Mouse (Mus musculus) cerebellum, adult 9-11 months (tissue): ENCODE data around the gene Setd1a.
"Not testable (repeated sequence)": the region's sequence is repeated elsewhere in the genome, so short reads cannot be mapped to it uniquely, and the experiment has no call there.

Experiments used
- DNase-seq: peaks from one replicate; pipeline ENCODE4 v3.0.0; 2022

Setd1a gene

DNA sequence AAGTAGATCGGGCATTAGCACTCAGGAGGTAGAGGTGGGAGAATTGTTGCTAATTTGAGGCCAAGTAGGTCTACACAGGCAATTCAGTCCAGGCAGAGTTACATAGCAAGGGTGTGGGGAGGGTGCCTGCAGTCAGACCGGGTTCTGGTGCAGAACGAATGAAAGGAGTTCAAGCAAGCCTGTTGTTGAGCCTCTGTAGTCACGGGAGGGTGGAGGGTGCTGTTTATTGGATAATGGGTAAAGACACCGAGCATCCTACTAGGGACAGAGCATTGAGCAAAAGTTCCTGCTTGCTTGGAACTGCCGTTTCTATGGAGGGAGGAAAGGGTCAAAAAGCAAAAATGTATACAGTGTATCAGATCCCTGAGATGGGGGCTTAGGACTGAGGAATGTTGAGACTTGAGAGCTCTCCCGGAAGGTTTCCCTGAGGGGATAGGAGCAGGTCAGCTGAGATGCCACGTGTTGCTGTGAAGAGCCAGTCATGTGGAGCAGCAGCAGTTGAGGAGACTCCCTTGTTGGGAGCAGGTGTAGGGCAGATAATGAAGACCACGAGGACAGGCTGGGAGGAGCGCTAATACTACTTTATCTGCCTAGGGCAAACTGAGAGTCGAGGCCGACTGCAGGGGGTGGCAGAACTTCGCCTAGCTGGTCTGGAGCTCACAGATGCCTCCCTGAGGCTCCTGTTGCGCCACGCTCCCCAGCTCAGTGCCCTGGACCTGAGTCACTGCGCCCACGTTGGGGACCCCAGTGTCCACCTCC is 9.4 kb upstream of the Setd1a start:
- DNase-seq: no peak

DNA sequence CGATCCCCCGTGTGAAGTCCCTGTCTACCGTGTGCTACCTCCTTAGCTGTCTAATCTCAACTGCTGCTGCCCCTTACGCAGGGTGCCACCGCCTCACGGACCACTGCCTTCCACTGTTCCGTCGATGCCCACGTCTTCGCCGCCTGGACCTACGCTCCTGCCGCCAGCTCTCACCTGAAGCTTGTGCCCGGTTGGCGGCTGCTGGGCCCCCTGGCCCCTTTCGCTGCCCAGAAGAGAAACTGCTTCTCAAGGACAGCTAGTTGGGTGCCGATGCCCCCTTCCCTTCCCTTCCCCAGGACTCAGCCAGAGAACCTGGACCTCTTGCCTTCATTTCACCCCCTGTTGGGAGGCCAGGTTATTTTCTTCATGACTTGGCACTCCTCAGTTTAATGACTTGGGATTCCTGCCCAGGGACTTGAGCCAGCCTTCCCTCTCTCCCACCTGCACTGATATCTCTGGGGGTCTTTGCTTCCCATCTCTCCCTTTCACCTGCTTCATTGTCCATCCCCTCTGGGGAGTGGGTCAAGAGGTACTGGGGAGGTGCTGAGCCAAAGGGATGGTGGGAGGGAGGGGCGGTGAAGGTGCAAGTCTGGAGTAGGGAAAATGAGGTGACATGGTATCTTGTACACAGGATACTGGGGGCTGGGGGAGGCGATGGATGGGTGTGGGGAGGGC is 8.7 kb upstream of the Setd1a start:
- DNase-seq: peak; percentile 67

DNA sequence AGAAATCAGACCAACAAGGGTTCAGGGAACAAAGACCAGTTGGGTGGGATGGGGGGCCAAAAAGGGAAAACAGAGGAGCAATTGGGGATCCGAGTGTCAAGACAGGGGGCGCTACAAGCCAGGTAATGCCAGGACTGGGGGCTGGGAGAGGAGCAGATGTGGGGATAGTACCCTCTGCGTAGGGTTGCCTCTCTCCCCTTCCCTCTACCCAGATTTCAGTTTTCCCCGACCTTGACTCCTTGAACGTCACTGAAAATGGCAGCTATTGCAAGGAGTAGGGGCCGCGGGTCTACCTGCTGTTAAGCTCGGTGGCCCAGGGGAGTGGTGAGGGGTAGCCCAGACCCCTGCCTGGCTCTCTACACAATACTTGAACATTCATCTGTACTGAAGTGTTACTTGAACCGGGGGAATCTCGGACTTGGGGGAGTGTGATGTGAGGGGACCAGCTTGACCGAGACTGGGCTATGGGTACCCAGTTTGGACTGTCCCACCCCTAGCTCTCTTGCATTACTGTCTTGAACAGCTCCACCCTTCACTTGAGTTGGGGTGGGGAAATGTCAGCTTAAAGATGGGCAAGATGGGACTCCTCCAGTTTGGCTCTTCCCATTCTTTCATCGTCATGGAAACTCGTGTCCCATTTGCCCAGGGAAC is 8.0 kb upstream of the Setd1a start:
- DNase-seq: peak; percentile 65

DNA sequence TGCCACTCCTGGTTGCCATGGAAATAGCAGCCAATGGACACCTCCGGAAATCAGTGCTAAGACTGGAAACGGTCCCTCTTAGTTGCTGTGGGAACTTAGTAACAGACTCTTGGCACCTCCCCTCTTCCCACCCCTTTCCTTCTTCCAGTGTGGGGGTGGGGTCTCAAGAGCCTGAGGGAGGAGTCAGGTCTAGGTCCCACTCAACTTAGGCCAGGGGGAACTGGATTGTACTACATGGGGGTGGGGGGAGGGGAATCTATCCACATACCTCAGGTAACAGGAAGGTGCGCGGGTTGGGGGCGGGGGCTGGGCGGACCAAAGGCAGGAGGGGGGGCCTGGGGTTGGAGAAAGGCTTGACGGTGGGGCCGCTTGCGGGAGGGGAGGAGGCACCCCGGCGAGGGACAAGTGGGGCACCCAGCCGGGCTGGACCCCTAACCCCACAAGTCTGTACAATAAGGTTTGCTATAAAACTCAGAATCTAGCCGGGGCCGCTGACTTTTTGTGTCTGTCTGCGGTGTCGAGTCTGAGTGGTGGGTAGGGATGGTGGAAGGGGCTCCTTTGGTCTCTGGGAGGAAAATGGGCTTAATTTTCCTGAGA is 7.4 kb upstream of the Setd1a start:
- peak; percentile 94 for DNase-seq

DNA sequence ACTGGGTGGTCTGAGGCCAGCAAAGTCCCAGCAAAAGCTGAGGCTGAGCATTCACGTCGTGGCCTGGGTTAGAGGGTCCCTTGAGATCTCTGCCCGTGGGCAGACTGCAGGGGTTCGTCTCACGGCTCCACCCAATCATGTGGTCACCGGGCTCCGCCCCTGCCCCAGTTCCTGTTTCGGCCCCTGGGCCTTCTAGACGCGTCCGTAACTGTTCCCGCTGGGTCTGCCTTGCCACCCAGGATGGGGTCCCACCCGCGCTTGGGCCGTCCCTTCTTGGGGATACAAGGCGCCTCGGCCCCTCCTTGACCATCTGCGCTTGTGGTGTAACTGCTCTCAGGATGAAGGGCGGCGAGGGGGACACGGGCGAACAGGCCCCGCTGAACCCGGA is 6.8 kb upstream of the Setd1a start, which contains the start of gene Orai3:
Gene Orai3, plus strand, starts transcription at position 165 of the 388 bp plus-strand sequence.
- DNase-seq: peak; percentile 87

DNA sequence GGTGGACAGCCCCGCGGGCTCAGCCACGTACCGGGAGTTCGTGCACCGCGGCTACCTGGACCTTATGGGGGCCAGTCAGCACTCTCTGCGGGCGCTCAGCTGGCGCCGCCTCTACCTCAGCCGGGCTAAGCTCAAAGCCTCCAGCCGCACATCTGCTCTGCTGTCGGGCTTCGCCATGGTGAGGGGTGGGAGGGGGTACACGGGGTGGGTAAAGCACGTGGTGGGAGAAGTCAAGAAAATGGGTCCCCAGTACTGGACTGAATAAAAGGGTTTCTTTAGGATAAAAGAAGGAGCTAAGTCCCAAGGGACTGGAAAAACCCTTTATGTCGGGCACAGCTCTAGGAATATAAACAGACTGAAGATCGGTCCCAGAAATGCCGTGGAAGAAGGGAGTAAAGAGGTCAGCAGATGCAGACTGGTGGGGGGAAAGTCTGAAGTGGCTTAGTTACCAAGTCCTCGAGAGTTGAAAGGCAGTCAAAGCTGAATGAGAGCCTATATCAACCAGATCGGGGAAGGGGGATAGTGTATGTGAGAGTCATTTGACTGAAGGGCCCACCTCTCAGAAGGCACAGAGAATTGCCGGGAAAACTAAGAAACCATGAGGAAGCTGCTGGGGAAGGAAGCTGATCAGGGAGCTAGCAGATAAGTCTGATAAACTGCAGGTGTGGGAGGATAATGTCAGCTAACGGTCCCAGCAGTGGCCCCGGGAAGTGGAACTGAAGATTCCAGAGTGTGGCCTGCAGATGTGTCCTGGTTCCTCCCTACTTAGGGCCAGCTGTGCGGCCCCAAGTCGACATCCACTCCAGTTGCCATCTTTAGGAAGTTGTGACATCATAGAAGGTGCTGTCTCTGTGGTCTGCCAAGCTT is 6.2 kb upstream of the Setd1a start:
- peak; percentile 42 for DNase-seq

DNA sequence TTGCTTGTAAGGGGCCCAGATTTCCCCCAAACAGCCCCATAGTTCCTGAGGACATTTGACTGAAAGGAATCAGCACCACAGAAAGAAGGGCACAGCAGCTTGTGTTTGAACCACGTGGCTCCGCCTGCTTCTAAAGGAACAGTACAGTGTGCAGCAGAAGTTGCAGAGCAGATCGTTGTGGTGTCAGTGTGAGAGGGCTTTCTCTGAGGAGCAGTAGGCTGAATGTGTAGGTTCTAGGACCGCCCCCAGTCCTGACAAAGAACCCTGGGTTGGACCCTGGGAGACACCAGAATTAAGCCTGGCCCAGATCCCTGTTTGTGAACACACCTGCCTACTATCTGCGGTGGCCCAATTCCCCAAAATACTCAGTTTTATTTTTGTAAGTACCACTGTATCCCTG is 5.2 kb upstream of the Setd1a start:
- peak; percentile 42 for DNase-seq

DNA sequence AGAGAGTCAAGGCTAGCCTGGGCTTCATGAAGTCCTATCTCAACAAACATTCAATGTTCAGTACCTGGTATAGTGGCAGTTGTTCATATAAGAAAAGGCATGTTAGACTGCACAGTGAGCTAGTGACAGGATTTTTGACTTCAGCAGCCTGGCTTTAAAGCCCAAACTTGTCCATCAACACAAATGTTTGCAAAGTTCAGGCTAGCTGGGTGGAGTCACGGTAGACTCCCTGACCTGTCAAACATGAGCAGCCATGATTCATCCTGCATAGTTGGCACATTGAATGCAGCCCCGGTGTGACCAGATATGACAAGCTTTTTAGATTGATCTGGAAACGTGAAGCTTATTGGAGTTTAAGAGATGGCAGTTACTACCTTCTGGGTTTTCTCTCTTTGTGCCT is 4.4 kb upstream of the Setd1a start:
- no peak for DNase-seq

DNA sequence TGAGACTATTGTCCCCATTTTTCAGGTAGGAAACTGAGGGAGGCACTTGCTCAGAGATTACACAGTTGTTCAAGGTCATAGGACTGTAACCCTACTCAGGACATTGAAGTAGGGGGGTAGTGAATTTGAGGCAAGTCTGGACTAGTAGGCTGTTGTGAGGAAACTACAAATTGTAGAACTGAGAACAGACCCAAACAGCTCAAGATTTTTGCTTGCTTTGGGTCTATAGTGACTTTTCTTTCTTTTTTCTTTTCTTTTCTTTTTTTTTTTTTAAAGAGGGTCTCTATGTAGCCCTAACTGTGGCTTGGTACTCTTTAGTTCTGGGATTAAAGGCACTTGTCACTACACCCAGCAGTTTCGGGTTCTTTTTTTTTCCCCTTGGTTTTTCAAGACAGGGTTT is 3.9 kb upstream of the Setd1a start:
- no peak for DNase-seq

DNA sequence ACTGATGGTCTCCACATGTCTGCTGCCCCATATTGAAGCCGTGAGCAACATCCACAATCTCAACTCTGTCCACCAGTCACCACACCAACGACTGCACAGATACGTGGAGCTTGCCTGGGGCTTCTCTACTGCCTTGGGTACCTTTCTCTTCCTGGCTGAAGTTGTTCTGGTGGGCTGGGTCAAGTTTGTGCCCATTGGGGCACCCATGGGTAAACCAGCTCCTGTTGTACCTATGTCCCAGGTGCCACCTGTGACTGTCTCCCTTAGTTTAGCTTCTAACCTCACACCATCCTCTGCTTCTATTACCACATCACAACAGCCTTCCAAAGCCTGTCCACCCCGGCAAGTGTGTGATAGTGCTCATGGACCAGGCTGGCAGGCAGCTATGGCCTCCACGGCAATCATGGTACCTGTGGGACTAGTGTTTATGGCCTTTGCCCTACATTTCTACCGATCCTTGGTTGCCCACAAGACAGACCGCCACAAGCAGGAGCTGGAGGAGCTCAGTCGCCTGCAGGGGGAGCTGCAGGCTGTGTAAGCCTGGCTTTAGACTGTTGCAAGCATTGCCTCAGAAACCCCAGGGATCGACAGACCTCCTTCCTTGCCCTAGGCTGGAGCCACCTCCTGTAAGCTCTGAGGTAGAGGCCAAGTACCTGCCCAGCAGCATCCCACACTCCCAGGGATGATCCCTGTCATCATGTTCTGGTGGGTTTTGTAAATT is 2.6 kb upstream of the Setd1a start:
- DNase-seq: peak; percentile 84

DNA sequence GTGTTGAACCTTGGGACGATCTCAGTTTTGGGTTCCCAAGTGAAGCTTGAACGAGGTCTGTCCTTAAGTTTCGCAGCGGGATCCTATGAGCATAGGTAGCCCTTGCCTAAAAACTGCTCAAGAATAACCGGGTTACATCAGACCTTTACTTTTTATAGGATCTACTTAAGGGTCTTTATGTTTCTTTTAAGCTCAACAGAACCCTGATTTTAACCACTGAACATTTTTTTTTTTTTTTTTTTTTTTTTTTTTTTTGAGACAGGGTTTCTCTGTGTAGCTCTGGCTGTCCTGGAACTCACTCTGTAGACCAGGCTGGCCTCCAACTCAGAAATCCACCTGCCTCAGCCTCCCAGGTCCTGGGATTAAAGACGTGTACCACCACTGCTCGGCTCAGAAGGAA is 633 bp upstream of the Setd1a start:
- not testable (repeated sequence) for DNase-seq

DNA sequence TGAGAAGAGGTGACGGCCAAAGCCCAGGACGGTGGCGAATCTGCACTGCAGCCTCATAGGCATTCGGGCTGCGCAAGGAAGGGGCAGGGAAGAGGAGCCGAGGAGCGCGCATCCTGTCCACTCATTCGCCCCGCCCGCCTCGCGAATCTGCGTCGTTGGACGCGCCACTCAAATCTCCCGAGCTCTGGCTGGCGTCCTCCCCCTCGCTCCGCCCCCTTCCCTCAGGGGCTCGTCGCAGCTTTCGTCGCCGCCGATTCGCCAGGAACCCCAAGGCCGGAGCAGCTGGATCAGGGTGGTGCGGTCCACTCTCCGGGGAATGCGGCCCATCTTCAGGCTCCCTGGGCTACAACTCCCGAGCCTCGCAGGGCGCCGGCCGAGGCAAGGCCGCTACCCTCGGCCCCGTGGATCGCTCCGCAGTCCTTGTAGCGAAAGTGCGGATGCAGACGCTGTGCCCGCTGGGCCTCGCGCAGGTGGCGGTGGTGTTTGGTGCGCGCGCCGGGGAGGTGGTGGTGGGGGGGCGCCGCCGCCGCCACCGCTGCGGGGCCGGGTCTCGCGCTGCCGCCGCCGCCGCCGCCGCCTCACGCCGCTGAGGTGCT is 506 bp downstream of the Setd1a start:
- peak; percentile 98 for DNase-seq

DNA sequence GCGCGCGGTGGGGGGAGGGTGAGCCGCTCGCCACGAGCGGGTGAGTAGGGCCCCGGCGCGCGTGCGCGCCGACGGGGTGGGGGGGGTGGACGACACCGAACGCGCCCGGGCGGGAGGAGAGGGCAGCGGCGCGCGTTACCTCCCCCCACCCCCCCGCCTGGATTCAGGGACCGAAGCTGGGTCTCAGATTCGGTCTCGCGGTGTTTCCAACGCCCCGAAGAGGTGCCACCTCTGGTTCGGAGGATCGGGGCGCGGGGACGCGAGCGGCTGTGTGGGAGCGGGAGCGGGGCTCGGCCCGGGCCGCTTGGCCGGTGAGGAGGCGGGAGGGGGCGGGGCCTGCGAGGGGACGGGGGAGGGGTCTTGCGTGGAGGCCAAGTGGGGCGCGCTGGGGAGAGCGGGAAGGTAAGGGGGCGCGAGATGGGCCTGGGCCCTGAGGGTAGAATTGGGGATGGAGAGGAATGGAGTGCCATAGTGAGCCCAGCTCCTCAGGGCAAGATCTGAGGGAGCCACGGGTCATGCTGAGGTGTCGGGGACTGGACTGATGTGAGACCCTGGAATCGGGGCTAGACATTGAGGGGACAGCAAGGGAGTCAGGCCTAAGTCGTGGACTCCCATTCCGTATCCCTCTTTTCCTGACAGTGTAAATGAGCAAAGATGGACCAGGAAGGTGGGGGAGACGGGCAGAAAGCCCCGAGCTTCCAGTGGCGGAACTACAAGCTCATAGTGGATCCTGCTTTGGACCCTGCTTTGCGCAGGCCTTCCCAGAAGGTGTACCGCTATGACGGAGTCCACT is 1.2 kb downstream of the Setd1a start:
- peak; percentile 78 for DNase-seq

DNA sequence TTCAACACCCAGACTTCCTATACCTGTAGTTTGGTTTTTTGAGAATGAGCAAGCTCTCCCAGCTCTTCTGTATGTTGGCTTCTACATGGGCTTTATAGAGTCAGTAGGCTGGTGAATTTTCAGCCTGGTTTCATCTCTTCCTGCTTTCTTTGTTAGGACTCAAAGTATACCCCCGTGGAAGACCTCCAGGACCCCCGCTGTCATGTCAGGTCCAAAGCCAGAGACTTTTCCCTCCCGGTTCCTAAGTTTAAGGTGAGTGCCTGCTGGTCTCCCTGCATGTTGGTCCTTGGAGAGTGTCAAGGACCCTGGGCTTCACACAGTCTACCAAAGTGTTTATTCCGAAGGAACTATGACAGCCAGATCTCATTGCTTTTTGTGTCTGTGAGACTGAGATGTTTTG is 1.9 kb downstream of the Setd1a start:
- DNase-seq: peak; percentile 64

DNA sequence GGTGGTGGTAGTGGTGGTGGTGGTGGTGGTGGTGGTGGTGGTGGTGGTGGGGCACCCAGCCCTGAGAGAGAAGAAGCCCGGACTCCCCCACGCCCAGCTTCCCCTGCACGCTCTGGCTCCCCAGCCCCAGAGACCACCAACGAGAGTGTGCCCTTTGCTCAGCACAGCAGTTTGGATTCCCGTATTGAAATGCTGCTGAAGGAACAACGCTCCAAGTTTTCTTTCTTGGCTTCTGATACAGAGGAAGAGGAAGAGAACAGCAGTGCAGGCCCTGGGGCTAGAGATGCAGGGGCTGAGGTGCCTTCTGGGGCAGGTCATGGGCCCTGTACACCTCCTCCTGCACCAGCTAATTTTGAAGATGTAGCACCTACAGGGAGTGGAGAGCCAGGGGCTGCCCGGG is 8.8 kb downstream of the Setd1a start, which contains the start of gene Gm49388:
Gene Gm49388, plus strand, starts transcription at position 301 of the 400 bp plus-strand sequence.
- no peak for DNase-seq

DNA sequence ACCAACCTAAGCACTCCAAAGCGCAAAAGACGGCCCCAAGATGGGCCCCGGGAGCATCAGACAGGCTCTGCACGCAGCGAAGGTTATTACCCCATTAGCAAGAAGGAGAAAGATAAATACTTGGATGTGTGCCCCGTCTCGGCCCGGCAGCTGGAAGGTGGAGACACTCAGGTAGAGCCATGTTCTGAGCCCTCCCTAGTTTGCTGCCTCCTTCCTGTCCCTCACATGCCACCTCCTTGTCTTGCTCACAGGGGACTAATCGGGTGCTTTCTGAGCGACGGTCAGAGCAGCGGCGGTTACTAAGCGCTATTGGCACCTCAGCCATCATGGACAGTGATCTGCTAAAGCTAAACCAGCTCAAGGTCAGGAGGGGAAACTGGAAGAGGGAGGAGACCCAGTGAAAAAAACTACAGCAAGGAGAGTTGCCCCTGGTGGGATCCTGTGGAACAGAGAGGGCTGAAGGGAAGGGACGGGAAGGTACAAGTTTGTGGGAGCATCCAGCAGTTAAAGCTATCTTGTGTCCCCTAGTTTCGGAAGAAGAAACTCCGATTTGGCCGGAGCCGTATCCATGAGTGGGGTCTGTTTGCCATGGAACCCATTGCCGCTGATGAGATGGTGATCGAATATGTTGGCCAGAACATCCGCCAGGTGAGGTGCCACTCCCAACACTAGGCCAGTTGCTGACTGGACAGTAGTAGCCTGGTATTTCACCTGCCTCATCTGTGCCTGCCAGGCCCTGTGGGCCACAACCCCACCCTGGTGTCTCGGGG is 20.8 kb downstream of the Setd1a start:
- DNase-seq: peak; percentile 64

DNA sequence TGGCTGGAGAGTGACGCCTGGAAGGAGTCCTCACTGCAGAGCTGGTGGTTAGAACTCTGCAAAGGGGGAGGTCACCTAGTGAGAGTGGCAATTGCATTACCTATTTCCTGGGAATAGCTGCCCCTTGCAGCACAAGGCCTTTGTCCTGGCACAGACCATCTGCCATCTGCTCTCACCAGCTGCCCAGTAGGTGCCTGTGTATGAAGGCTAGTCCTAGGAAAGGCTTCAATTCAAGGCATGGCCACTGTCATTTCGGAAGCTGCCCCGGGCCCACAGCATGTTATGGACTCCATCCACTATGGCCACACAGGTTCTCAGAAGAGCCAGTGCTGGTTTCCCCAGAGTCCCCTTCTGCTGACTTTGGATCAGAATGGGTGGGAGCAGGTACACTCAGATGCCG is 22.1 kb downstream of the Setd1a start:
- peak; percentile 98 for DNase-seq

DNA sequence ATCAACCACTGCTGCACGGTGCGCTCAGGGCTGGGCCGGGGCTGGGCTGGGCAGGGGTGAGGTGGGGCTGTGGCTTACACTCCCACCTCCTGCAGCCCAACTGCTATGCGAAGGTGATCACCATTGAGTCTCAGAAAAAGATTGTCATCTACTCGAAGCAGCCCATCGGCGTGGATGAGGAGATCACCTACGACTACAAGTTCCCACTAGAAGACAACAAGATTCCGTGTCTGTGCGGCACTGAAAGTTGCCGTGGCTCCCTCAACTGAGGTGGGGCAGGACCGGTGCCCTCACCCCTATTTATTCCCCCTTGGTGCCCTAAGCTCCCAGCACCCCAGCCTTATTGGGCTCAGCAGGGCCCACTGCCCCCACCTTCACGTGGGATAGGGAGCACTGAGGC is 22.7 kb downstream of the Setd1a start:
- DNase-seq: peak; percentile 64

DNA sequence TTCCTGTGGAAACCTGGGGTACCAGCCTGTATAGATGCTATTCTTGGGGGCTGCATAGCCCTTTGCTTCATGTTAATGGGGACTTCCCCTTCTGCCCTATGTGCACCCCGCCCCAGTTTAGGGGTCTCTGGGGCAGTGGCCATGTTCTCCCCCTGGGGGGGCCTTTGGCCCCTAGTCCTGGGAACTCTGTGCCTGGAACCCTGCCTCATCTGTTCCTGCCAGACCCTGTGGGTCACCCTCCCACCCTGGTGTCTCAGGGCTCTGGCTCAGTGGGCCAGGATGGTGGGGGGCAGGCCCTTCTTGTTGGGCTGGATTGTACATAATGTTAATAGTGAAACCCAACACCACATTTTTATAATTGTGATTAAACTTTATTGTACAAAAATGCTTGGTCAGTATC is 23.3 kb downstream of the Setd1a start:
- DNase-seq: peak; percentile 77
